Mouse (Mus musculus) embryonic facial prominence, embryonic 15.5 days (tissue): ENCODE data around the gene Lmcd1. TPM values are rescaled to one million over a fixed set of nuclear protein-coding genes. Genes with fewer than 3 reads are reported as not detected.

Source experiments
- ATAC-seq: fragments of 200-750 bp; cut with Nextera tagmentation; 2 replicates; pipeline ENCODE4 v1.8.0; 2017; ENCODE audit warnings: low read depth, moderate TSS enrichment; ENCODE audit not compliant: insufficient number of reproducible peaks, low FRiP score, low TSS enrichment
- H3K27ac ChIP-seq: fragments of 300-500 bp; sonication (generic); replicated peaks from 2 replicates; pipeline ENCODE4 v1.5.1; 2015; ENCODE audit warnings: mild to moderate bottlenecking, inconsistent platforms
- H3K27me3 ChIP-seq: fragments of 300-500 bp; sonication (generic); 2 replicates; pipeline ENCODE4 v1.6.1; 2015; ENCODE audit warnings: inconsistent platforms
- H3K36me3 ChIP-seq: fragments of 300-500 bp; sonication (generic); 2 replicates; pipeline ENCODE4 v1.6.1; 2015; ENCODE audit warnings: mild to moderate bottlenecking, inconsistent platforms
- H3K4me1 ChIP-seq: fragments of 300-500 bp; sonication (generic); 2 replicates; pipeline ENCODE4 v1.6.1; 2015; ENCODE audit warnings: inconsistent platforms
- H3K4me2 ChIP-seq: fragments of 300-500 bp; sonication (generic); replicated peaks from 2 replicates; pipeline ENCODE4 v1.6.1; 2015; ENCODE audit warnings: mild to moderate bottlenecking, inconsistent platforms
- H3K4me3 ChIP-seq: fragments of 300-500 bp; sonication (generic); replicated peaks from 2 replicates; pipeline ENCODE4 v1.5.1; 2015; ENCODE audit warnings: mild to moderate bottlenecking, inconsistent platforms
- H3K9ac ChIP-seq: fragments of 300-500 bp; sonication (generic); 2 replicates; pipeline ENCODE4 v1.6.1; 2015; ENCODE audit warnings: inconsistent platforms
- H3K9me3 ChIP-seq: fragments of 300-500 bp; sonication (generic); replicated peaks from 2 replicates; pipeline ENCODE4 v1.6.1; 2016; ENCODE audit warnings: inconsistent platforms
- WGBS: fragments of 180-500 bp; shearing (Covaris S2); methylation state at CpG from one replicate; pipeline ENCODE4 v1.1.7; 2015; 5-methylcytosine and 5-hydroxymethylcytosine counted together
- polyA plus RNA-seq: library from polyadenylated mRNA; unstranded; fragments of >200 nt; fragmentation: Nextera tagmentation; extraction: Ambion mirVana; gene quantifications from 2 replicates; pipeline ENCODE4 v1.2.1, GENCODE M21; 2015

The Lmcd1 gene
- polyA plus RNA-seq, 1 experiment from 2014 or later, result 104 TPM

DNA sequence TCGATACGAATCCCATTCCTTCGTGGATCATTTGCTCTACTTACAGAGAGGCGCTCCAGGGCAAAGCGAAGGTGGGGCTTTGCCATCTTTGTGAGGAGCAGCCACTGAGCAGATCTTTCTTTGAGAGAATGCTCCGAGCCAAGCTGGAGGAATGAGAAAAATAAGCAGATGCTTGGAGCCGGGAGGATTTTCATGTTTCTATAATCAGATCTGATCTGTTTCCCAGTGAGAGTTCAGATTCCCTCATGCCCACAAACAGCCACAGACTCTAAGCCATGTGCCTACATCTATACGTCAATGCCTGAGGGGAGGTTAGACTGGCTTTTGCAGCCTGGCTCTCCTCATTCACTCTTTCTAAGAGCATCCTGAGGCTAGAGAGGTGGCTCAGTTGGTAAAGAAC is 87.1 kb downstream of the Lmcd1 start:
- no peak for ATAC-seq

DNA sequence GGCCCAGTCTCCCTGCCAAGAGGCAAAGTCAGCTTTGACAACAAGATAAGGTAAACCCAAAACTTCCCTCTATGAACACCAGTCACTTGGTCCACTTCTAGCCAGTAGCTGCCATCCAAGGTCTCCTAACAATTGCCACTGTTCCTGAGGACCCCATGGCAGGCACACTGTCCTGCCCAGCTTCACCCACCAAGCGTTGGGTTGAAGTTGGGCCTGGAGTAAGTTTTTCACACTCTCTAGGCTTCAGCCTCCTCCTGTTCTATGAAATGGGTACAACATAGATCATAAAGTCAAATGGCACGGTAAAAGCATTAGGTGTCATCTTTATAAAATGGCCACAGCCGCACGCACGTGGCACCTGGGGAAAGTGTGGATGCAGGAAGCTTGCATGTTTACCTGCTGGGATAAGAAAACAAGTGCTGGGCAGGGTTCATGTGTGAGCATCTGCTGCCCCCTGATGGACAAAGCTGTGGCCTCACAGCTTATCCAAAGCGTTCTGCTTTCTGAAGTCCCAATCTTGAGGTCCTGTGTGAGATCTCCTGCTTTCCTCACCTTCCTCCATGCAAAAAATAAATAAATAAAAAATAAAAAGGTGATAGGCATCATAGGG is 88.9 kb downstream of the Lmcd1 start:
- Histone ChIP-seq H3K27ac (no peak overlapping the region), H3K27me3 (no peaks in the 10 kb centered on the region), H3K4me1 (peaks cover 16% of the 10 kb centered on the region), H3K9me3 (no peaks in the 10 kb centered on the region), H3K4me3 (no peak overlapping the region), H3K9ac (no peak overlapping the region), H3K36me3 (no peaks in the 10 kb centered on the region), H3K4me2 (no peak overlapping the region)
- ATAC-seq, result no peak
- 43% methylated on average over 6 of the region's 6 CpGs for WGBS

More for the DNA sequence above, 87.1 kb downstream of the Lmcd1 start:
- no peak overlapping the region for H3K9ac ChIP-seq
- no peaks in the 10 kb centered on the region for H3K9me3 ChIP-seq
- H3K4me1 ChIP-seq, result peaks cover 16% of the 10 kb centered on the region
- 49% methylated on average over 8 of the region's 8 CpGs for WGBS
- H3K4me2 ChIP-seq, result no peak overlapping the region
- H3K4me3 ChIP-seq, result no peak overlapping the region
- peak overlapping the region; percentile 55 for H3K27ac ChIP-seq
- H3K27me3 ChIP-seq, result no peaks in the 10 kb centered on the region
- no peaks in the 10 kb centered on the region for H3K36me3 ChIP-seq

DNA sequence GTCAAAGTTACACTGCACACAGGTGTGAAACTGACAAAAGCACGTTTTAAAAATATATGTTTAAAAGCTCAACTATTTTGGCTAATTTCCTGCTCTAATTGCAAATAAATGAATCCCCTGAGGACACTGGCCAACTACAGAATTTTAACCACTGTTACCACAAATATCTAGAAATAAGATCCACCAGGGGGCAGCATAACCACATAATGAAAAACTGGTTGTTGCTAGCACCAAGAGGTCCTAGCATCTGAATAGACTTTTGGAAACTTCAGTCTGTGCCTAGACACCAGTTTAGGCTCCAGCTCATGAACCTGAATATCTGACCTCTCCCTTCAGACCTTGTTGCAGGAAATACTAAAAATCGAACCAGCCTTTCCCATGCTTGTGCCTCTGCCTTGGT is 91.0 kb downstream of the Lmcd1 start:
- H3K9me3 ChIP-seq, result no peaks in the 10 kb centered on the region
- no peak for ATAC-seq
- no peak overlapping the region for H3K4me3 ChIP-seq
- H3K36me3 ChIP-seq, result no peaks in the 10 kb centered on the region
- 41% methylated on average over 2 of the region's 2 CpGs for WGBS
- no peak overlapping the region for H3K9ac ChIP-seq
- peaks cover 12% of the 10 kb centered on the region for H3K4me1 ChIP-seq
- no peak overlapping the region for H3K27ac ChIP-seq
- no peaks in the 10 kb centered on the region for H3K27me3 ChIP-seq
- H3K4me2 ChIP-seq, result no peak overlapping the region

DNA sequence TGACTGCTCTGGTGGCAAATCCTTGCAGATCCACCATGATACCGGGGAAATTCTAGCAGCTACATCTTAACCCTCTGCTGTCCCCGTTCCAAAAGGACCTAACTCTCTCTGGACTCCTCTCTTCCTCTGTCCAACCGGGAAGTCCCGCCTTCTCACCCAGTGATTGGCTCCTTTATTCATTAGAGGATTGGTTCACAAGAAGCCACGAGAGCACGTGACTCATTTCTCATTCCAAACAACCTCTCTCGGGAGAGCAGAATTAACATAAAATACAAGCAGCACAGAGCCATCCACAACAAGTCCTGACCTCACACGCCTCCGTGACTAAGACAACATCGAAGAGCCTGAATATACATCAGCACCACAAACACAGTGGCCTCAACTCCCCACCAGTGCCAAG is 91.7 kb downstream of the Lmcd1 start:
- no peak for ATAC-seq
- Histone ChIP-seq H3K27me3 (no peaks in the 10 kb centered on the region), H3K9me3 (no peaks in the 10 kb centered on the region), H3K4me1 (peaks cover 7% of the 10 kb centered on the region), H3K27ac (no peak overlapping the region), H3K4me3 (no peak overlapping the region), H3K9ac (no peak overlapping the region), H3K36me3 (no peaks in the 10 kb centered on the region), H3K4me2 (no peak overlapping the region)
- WGBS, result 78% methylated on average over 10 of the region's 10 CpGs

DNA sequence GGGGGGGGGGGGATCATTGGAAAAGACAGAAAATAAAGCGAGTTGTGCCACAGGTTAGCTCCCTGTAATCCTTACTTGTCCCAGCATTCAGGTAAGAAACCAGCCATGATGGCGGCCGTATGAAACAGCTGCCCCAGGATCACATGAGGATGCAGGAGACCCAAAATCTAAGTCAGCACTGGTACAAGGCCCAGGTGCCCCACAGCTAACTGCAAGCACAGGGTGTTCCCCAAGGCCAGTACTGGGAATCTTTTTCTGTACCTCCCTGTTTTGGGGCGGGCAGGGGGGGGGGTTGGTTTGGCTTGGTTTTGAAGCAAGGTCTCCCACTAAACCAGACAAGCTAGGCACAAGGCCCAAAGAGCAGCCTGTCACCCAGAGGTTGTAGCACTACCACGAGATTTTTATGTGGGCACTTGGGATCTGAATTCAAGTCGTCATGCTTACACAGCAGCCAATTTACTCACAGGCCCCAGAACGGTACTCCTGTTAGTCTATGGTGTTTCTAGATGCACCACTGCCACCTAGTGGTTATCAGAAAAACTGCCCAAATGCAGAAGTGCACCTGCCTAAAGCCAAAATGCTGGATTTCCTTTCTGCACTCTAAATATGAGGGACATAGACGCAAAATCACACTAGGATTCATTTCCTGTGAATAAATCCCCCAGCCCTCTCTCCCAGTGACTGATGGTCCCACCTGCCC is 100.5 kb downstream of the Lmcd1 start:
- 42% methylated on average over 8 of the region's 8 CpGs for WGBS
- no peaks in the 10 kb centered on the region for H3K36me3 ChIP-seq
- H3K4me2 ChIP-seq, result no peak overlapping the region
- no peak overlapping the region for H3K9ac ChIP-seq
- ATAC-seq, result no peak
- 0 out of 2 replicates have a peak, but pooled peaks cover 6% of the 10 kb centered on the region for H3K27me3 ChIP-seq
- H3K9me3 ChIP-seq, result no peaks in the 10 kb centered on the region
- no peak overlapping the region for H3K4me3 ChIP-seq
- H3K27ac ChIP-seq, result no peak overlapping the region
- no peaks in the 10 kb centered on the region for H3K4me1 ChIP-seq

DNA sequence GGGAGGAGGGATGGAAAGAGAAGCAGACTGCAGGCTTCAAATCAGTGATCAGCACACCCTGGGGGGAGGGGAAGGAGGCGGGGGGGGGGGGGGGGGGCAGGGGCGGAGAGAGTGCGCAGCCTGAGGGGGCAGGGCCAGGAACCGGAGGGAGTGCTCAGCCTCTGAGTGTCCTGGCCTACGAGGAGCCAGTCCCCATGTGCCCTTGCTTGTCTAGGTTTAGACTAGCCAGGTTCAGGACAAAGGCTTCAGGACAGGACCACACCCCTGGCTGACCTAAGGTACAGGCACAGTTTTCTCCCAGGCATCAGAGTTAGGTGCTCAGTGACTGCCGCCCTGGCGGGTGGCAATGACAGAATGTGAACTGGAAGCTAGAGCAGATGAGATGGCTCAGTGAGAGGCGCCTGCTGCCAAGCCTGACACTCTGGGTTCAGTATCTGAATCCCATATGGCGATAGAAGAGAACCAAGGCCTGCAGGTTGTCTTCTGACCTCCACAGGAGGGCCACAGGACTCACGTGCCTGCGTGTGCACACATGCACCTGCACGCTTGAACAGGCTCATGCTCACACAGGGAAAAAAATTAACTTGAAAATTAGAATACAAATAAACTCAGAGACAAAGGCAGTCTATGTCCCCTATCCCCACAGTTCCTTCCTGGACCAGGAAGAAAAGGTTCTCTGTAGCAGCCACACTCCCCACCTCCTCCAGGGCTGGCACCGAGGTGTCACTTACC is 102.3 kb downstream of the Lmcd1 start:
- ATAC-seq, result no peak
- H3K9ac ChIP-seq, result no peak overlapping the region
- no peak overlapping the region for H3K4me3 ChIP-seq
- H3K27me3 ChIP-seq, result 0 out of 2 replicates have a peak, but pooled peaks cover 6% of the 10 kb centered on the region
- no peaks in the 10 kb centered on the region for H3K9me3 ChIP-seq
- WGBS, result 50% methylated on average over 11 of the region's 13 CpGs
- no peaks in the 10 kb centered on the region for H3K4me1 ChIP-seq
- H3K4me2 ChIP-seq, result no peak overlapping the region
- H3K36me3 ChIP-seq, result no peaks in the 10 kb centered on the region
- H3K27ac ChIP-seq, result no peak overlapping the region

DNA sequence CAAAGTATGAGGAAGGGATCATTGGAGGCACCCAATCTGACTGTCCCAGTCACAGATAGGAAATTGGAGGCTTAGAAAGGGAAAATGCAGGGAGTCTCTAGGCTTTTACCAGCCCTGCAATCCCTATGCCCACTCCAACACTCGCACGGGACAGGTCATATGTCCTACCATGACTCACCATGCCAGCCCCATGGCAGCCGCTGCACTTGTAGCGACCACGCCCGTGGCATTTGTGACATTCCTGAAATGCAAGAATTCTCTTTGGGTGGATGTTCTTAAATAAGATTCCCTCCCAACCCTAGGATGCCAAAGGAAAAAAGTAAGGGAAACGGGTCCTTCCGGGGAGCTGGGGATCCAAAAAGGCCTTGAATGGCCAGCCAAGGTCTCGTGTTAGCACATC is 105.5 kb downstream of the Lmcd1 start:
- WGBS, result 82% methylated on average over 9 of the region's 9 CpGs

More for the DNA sequence above, 105.5 kb downstream of the Lmcd1 start:
- H3K27me3 ChIP-seq, result 0 out of 2 replicates have a peak, but pooled peaks cover 6% of the 10 kb centered on the region
- H3K9ac ChIP-seq, result no peak overlapping the region
- no peak for ATAC-seq
- H3K4me2 ChIP-seq, result no peak overlapping the region
- no peak overlapping the region for H3K4me3 ChIP-seq
- H3K9me3 ChIP-seq, result no peaks in the 10 kb centered on the region
- H3K36me3 ChIP-seq, result no peaks in the 10 kb centered on the region
- peaks cover 4% of the 10 kb centered on the region; the same call in 1 of the 2 replicates for H3K4me1 ChIP-seq
- no peak overlapping the region for H3K27ac ChIP-seq

Other genes starting within 250 kb of the Lmcd1 start
- 1.3 and 1.8 TPM in 2 replicates for gene Ssu2, start 114.3 kb downstream of the Lmcd1 start, polyA plus RNA-seq
- 31.2 and 38.7 TPM in 2 replicates for gene Cav3, start 185.7 kb downstream of the Lmcd1 start, polyA plus RNA-seq
- 0.73 and 0.85 TPM in 2 replicates for gene Oxtr, start 216.2 kb downstream of the Lmcd1 start, polyA plus RNA-seq